Mouse (Mus musculus): ENCODE data around the gene Krt80.

DNA sequence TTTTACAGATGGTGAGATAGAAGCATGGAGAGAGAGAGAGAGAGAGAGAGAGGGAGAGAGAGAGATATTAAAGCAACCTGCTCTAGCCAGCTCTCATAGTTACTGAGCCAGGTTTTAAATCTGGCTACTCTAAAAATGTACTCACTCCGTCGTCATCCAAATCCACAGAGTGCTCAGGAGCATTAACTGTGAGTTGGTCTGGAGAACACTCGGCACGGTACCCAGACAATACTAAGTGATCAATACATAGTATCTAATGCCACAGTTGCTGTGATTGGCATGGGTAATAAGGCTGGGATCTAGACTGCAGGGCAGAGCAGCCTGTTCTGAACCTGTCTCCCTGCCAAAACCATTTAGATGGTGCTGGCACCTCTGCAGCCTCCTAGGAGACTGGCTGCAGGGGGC lies 14.6 kb downstream of the Krt80 start:
- TF ChIP-seq CTCF (conservative IDR thresholded peaks at IDR 0.05; ENCODE audit: low read length): no peak
- no peak for TF ChIP-seq POU5F1 (IDR thresholded peaks at IDR 0.05; ENCODE audit: borderline replicate concordance, low read length)

All from E14TG2a.4 (cell line).